Mouse (Mus musculus) CH12.LX (cell line): Measurements from ENCODE around the gene Gm19684. TPM values are rescaled to one million over a fixed set of nuclear protein-coding genes. Genes with fewer than 3 reads are reported as not detected.
"Not testable (repeated sequence)": the region's sequence is repeated elsewhere in the genome, so short reads cannot be mapped to it uniquely, and the experiment has no call there.

Source experiments
- DNase-seq: peaks from one replicate; pipeline ENCODE4 v3.0.0-alpha.2; 2013; ENCODE audit errors: extremely low read depth
- H3K27ac ChIP-seq: 2 replicates; pipeline ENCODE4 v1.5.1; 2012; ENCODE audit warnings: low read depth, mild to moderate bottlenecking, control low read depth, moderate library complexity; ENCODE audit not compliant: insufficient read depth
- H3K27me3 ChIP-seq: replicated peaks from 2 replicates; pipeline ENCODE3; 2012; ENCODE audit warnings: inconsistent platforms
- H3K36me3 ChIP-seq, 2 experiments: replicated peaks in 1 of 2; 2 replicates each; pipeline versions ENCODE3 to v1.6.1; 2012; ENCODE audit warnings: inconsistent platforms in 1 of 2, low read length in 1 of 2, mild to moderate bottlenecking in 1 of 2, mixed read lengths in 1 of 2, moderate library complexity in 1 of 2; ENCODE audit not compliant: control insufficient read depth in 1 of 2, insufficient read depth in 1 of 2
- H3K4me1 ChIP-seq, 2 experiments: 2 replicates each; pipeline ENCODE4 v1.6.1; 2012; ENCODE audit warnings: inconsistent platforms in 1 of 2, moderate library complexity in 1 of 2; ENCODE audit not compliant: insufficient read depth in 2 of 2, control insufficient read depth in 1 of 2
- H3K4me2 ChIP-seq: 2 replicates; pipeline ENCODE4 v1.6.1; 2012; ENCODE audit warnings: low read depth, mild to moderate bottlenecking, control low read depth; ENCODE audit not compliant: poor library complexity, insufficient read depth, severe bottlenecking
- H3K4me3 ChIP-seq, 3 experiments: fragments of 150-350 bp in 1 of 3; sonication (generic) in 1 of 3; replicated peaks in 1 of 3; 2 replicates each; pipeline versions ENCODE3 to v1.5.1; 2011 to 2012; ENCODE audit warnings: low read depth in 2 of 3, low read length in 2 of 3, mild to moderate bottlenecking in 2 of 3, moderate library complexity in 2 of 3, control low read depth in 1 of 3, improper control_type of control experiment in 1 of 3, inconsistent platforms in 1 of 3, mixed read lengths in 1 of 3; ENCODE audit not compliant: poor library complexity in 1 of 3
- H3K79me2 ChIP-seq: replicated peaks from 2 replicates; pipeline ENCODE4 v1.6.1; 2012; ENCODE audit warnings: mild to moderate bottlenecking, moderate library complexity; ENCODE audit not compliant: control insufficient read depth, poor library complexity, insufficient read depth, severe bottlenecking; ENCODE audit errors: extremely low read depth
- H3K9ac ChIP-seq: 2 replicates; pipeline ENCODE4 v1.6.1; 2012; ENCODE audit warnings: low read depth, mild to moderate bottlenecking, control low read depth, moderate library complexity; ENCODE audit not compliant: insufficient read depth
- H3K9me3 ChIP-seq: replicated peaks from 2 replicates; pipeline ENCODE3; 2012; ENCODE audit warnings: low read length, inconsistent platforms, mixed read lengths
- BHLHE40 ChIP-seq: IDR thresholded peaks from 2 replicates; pipeline ENCODE4 v1.6.1; 2011; ENCODE audit warnings: mild to moderate bottlenecking, low read depth, low read length, improper control_type of control experiment
- CTCF ChIP-seq, 2 experiments: IDR thresholded peaks in 1 of 2; conservative IDR thresholded peaks in 1 of 2; 2 replicates each; pipeline ENCODE4 v1.5.1; 2011 to 2012; ENCODE audit warnings: low read depth in 2 of 2, low read length in 2 of 2, improper control_type of control experiment in 1 of 2, inconsistent platforms in 1 of 2, mild to moderate bottlenecking in 1 of 2, moderate library complexity in 1 of 2
- ELF1 ChIP-seq: IDR thresholded peaks from 2 replicates; pipeline ENCODE4 v1.6.1; 2014; ENCODE audit warnings: low read depth, mild to moderate bottlenecking, inconsistent platforms, low read length, improper control_type of control experiment
- ETS1 ChIP-seq: conservative IDR thresholded peaks from 2 replicates; pipeline ENCODE4 v1.6.1; 2012; ENCODE audit warnings: low read depth, mild to moderate bottlenecking, inconsistent platforms, low read length, improper control_type of control experiment, moderate library complexity
- HCFC1 ChIP-seq: IDR thresholded peaks from 2 replicates; pipeline ENCODE4 v1.6.1; 2012; ENCODE audit warnings: low read depth, mild to moderate bottlenecking, inconsistent platforms, low read length, improper control_type of control experiment
- IRF4 ChIP-seq: IDR thresholded peaks from 2 replicates; pipeline ENCODE4 v1.6.1; 2014; ENCODE audit warnings: low read depth, mild to moderate bottlenecking, inconsistent platforms, low read length, improper control_type of control experiment
- JUN ChIP-seq: IDR thresholded peaks from 2 replicates; pipeline ENCODE4 v1.6.1; 2011; ENCODE audit warnings: low read depth, mild to moderate bottlenecking, low read length, improper control_type of control experiment, moderate library complexity; ENCODE audit not compliant: insufficient read depth
- KAT2A ChIP-seq: IDR thresholded peaks from 2 replicates; pipeline ENCODE4 v1.6.1; 2012; ENCODE audit warnings: low read length, improper control_type of control experiment, inconsistent platforms; ENCODE audit not compliant: insufficient replicate concordance
- MAZ ChIP-seq: IDR thresholded peaks from 2 replicates; pipeline ENCODE4 v1.6.1; 2012; ENCODE audit warnings: low read depth, mild to moderate bottlenecking, inconsistent platforms, low read length, improper control_type of control experiment, moderate library complexity
- MEF2A ChIP-seq: IDR thresholded peaks from 2 replicates; pipeline ENCODE4 v1.6.1; 2014; ENCODE audit warnings: low read depth, mild to moderate bottlenecking, inconsistent platforms, low read length, improper control_type of control experiment, borderline replicate concordance
- MXI1 ChIP-seq: IDR thresholded peaks from 2 replicates; pipeline ENCODE4 v1.6.1; 2011; ENCODE audit warnings: mild to moderate bottlenecking, low read depth, low read length, improper control_type of control experiment
- MYC ChIP-seq: IDR thresholded peaks from 2 replicates; pipeline ENCODE4 v1.6.1; 2011; ENCODE audit warnings: low read depth, mild to moderate bottlenecking, improper control_type of control experiment, low read length
- NRF1 ChIP-seq: IDR thresholded peaks from 2 replicates; pipeline ENCODE4 v1.6.1; 2014; ENCODE audit warnings: low read depth, mild to moderate bottlenecking, inconsistent platforms, low read length, improper control_type of control experiment, moderate library complexity
- SIN3A ChIP-seq: IDR thresholded peaks from 2 replicates; pipeline ENCODE4 v1.6.1; 2012; ENCODE audit warnings: low read length, improper control_type of control experiment, inconsistent platforms
- SMC3 ChIP-seq: IDR thresholded peaks from 2 replicates; pipeline ENCODE4 v1.6.1; 2011; ENCODE audit warnings: low read depth, low read length, improper control_type of control experiment
- TBP ChIP-seq: conservative IDR thresholded peaks from 2 replicates; pipeline ENCODE4 v1.6.1; 2011; ENCODE audit warnings: low read depth, low read length, improper control_type of control experiment
- UBTF ChIP-seq: IDR thresholded peaks from 2 replicates; pipeline ENCODE4 v1.6.1; 2012; ENCODE audit warnings: low read depth, mild to moderate bottlenecking, inconsistent platforms, low read length, improper control_type of control experiment, moderate library complexity
- USF1 ChIP-seq: IDR thresholded peaks from 2 replicates; pipeline ENCODE4 v1.6.1; 2014; ENCODE audit warnings: low read depth, mild to moderate bottlenecking, inconsistent platforms, low read length, improper control_type of control experiment
- dilution Hi-C: fragments of 300-500 bp; cut with MboI; formaldehyde crosslinking; loops from 2 replicates; pipeline ENCODE4 v1.14.3; 2020; ENCODE audit warnings: low sequenced_read_pairs; ENCODE audit not compliant: extremely low pct_unique_long_range_greater_than_20kb, extremely low pct_ligation_motif_present
- in situ Hi-C: fragments of 300-500 bp; cut with MboI; formaldehyde crosslinking; loops from 3 replicates; pipeline ENCODE4 v1.14.3; 2019; ENCODE audit warnings: low sequenced_read_pairs, low pct_ligation_motif_present, low pct_unique_long_range_greater_than_20kb, mixed read lengths
- polyA plus RNA-seq: library from polyadenylated mRNA; unstranded; fragments of >175 nt; gene quantifications from 2 replicates; pipeline ENCODE4 v1.2.1, GENCODE M21; 2012; ENCODE audit warnings: low read depth; ENCODE audit not compliant: insufficient read length
- total RNA-seq, 2 experiments: library from RNA; depleted of rRNA; stranded (reverse); fragments of 300-350 nt in 1 of 2; fragments of >200 nt in 1 of 2; gene quantifications; 2 replicates each; pipeline ENCODE4 v1.2.3; 2012 to 2014

Gm19684 gene
- total and polyA plus RNA-seq, 3 experiments, result 0.35 to 0.93 (median 0.55) TPM

DNA sequence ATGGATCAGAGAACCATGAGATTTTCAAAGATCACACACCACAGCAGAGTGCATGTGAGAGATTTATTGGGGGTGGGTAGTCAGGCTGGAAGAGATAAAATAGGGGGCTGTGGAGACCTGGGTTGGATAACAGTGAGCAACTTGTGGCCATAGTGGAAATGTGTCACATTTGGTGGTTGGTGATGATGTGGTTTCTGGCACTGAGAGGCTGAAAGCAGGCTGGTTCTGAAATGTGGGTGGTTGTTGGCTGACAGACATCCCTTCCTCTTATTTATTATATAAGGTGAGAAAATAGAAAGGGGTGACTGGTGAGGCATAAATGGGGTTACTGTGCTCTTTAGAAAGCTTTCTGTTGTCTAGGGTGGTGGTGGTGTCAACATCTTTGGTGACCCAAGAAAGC lies 48.3 kb downstream of the Gm19684 start:
- TF ChIP-seq BHLHE40 (no peak), KAT2A (no peak), MEF2A (no peak), CTCF (conservative IDR thresholded peaks at IDR 0.05 in 1 of 2, IDR thresholded peaks at IDR 0.05 in 1 of 2; ENCODE audit: low read depth in 2 of 2, low read length in 2 of 2) (no peak), JUN (no peak), USF1 (no peak), ELF1 (no peak), SIN3A (no peak), TBP (no peak), HCFC1 (no peak)
- H3K9ac ChIP-seq, result no peak overlapping the region
- H3K4me3 ChIP-seq, result no peak overlapping the region
- no peaks in the 10 kb centered on the region for H3K9me3 ChIP-seq
- H3K4me2 ChIP-seq, result no peak overlapping the region
- H3K4me1 ChIP-seq, result no peaks in the 10 kb centered on the region
- in situ Hi-C loops (no loop called here), dilution Hi-C loops (no loop called here)
- H3K27ac ChIP-seq, result no peak overlapping the region
- H3K27me3 ChIP-seq, result no peaks in the 10 kb centered on the region
- DNase-seq, result no peak
- H3K36me3 ChIP-seq, result no peaks in the 10 kb centered on the region
- H3K79me2 ChIP-seq, result no peaks in the 10 kb centered on the region

DNA sequence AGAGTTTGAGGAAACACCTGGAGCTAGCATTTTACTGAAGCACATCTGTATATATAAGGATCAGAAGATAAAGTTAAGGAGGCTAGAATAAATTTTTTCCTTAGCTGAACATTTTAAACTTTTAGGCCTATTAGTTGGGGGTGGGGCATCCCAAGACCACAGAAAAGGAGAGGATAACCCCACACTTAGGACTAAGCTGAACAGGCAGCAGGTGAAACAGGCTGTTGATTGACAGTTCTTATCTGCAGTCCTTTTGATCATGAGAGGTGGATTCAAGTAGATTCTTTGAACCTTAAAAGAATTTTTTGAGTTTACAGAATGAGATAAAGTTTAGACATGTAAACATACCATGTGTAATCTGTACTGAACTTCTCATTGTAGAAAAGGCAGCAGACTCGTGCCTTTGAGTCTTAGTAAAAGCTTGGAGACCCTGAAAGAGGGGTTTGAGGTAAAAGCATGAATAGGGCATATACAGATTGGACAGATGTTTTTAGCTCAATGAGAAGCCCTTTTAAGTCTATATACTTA lies 48.9 kb downstream of the Gm19684 start:
- TF ChIP-seq IRF4 (no peak), HCFC1 (no peak), ETS1 (no peak), MAZ (no peak), SMC3 (no peak), UBTF (no peak), MEF2A (no peak), KAT2A (no peak), TBP (no peak), MXI1 (no peak), NRF1 (no peak), MYC (no peak)
- Histone ChIP-seq H3K4me2 (no peak overlapping the region), H3K9ac (no peak overlapping the region), H3K36me3 (no peaks in the 10 kb centered on the region), H3K27ac (no peak overlapping the region), H3K9me3 (no peaks in the 10 kb centered on the region), H3K4me1 (no peaks in the 10 kb centered on the region), H3K27me3 (no peaks in the 10 kb centered on the region), H3K4me3 (no peak overlapping the region), H3K79me2 (no peaks in the 10 kb centered on the region)
- no peak for DNase-seq
- dilution Hi-C loops, result no loop called here
- in situ Hi-C loops, result no loop called here

DNA sequence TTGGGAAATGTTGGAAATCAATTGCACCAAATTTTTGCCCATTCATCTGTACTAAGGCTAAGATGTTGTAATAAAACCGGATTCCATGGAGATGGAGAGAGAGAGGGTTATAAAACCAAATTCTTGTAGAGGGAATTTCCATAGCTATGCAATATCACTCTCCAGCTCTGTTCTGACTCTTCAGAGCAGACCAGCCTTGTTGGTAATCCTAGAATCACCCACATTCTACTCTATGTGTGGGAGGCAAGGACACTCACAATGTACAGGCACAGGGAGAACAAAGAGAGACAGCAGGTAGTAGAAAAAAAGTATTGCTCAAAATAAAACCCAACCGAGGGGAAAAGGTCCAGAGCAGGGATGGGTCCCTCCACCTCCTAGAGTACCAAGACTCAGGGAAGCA lies 54.7 kb downstream of the Gm19684 start:
- H3K4me2 ChIP-seq, H3K36me3 ChIP-seq, H3K9ac ChIP-seq, H3K27ac ChIP-seq, in situ Hi-C loops, H3K4me3 ChIP-seq, DNase-seq, H3K4me1 ChIP-seq, H3K9me3 ChIP-seq, H3K79me2 ChIP-seq, dilution Hi-C loops, H3K27me3 ChIP-seq: not testable (repeated sequence)

DNA sequence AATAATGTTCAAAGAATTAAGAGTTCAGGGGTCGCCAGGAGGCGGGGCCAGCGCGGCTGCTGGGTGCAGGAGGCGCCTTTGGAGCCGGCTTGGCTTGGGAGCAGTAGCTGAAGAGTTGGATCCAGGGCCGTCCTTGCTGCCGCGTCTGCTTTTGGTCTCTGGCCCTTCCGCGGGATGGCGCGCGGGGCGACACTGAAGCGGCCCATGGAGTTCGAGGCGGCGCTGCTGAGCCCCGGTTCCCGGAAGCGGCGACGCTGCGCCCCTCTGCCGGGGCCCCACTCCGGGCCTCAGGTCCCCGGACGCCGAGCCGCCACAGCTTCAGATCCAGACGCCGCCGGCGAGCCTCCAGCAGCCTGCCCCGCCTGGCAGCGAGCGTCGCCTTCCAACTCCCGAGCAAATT lies 57.5 kb downstream of the Gm19684 start:
- H3K27me3 ChIP-seq, H3K27ac ChIP-seq, DNase-seq, in situ Hi-C loops, H3K9me3 ChIP-seq, H3K9ac ChIP-seq, H3K79me2 ChIP-seq, dilution Hi-C loops, H3K36me3 ChIP-seq, H3K4me2 ChIP-seq, H3K4me3 ChIP-seq, H3K4me1 ChIP-seq: not testable (repeated sequence)
